Mouse (Mus musculus) limb, embryonic 12.5 days (tissue): ENCODE data around the gene Apol8. TPM values are rescaled to one million over a fixed set of nuclear protein-coding genes. Genes with fewer than 3 reads are reported as not detected.

Experiments
- ATAC-seq: fragments of 200-750 bp; cut with Nextera tagmentation; 2 replicates; pipeline ENCODE4 v1.8.0; 2017; ENCODE audit warnings: low read depth, moderate TSS enrichment; ENCODE audit not compliant: insufficient number of reproducible peaks, insufficient read depth, low FRiP score, low TSS enrichment
- H3K27ac ChIP-seq: fragments of 300-500 bp; sonication (generic); 2 replicates; pipeline ENCODE4 v1.5.1; 2016; ENCODE audit warnings: mild to moderate bottlenecking, moderate library complexity
- H3K27me3 ChIP-seq: fragments of 300-500 bp; sonication (generic); 2 replicates; pipeline ENCODE4 v1.6.1; 2016; ENCODE audit warnings: mild to moderate bottlenecking, moderate library complexity
- H3K36me3 ChIP-seq: fragments of 300-500 bp; sonication (generic); 2 replicates; pipeline ENCODE4 v1.6.1; 2016; ENCODE audit warnings: mild to moderate bottlenecking, moderate library complexity
- H3K4me1 ChIP-seq: fragments of 300-500 bp; sonication (generic); replicated peaks from 2 replicates; pipeline ENCODE4 v1.6.1; 2016
- H3K4me2 ChIP-seq: fragments of 300-500 bp; sonication (generic); 2 replicates; pipeline ENCODE4 v1.6.1; 2016; ENCODE audit warnings: mild to moderate bottlenecking, moderate library complexity
- H3K4me3 ChIP-seq: fragments of 300-500 bp; sonication (generic); replicated peaks from 2 replicates; pipeline ENCODE4 v1.5.1; 2016; ENCODE audit warnings: mild to moderate bottlenecking
- H3K9ac ChIP-seq: fragments of 300-500 bp; sonication (generic); replicated peaks from 2 replicates; pipeline ENCODE4 v1.6.1; 2016; ENCODE audit warnings: mild to moderate bottlenecking, moderate library complexity
- H3K9me3 ChIP-seq: fragments of 300-500 bp; sonication (generic); 2 replicates; pipeline ENCODE4 v1.6.1; 2016; ENCODE audit warnings: mild to moderate bottlenecking, moderate library complexity
- WGBS: fragments of 180-500 bp; shearing (Covaris S2); methylation state at CpG from one replicate; pipeline ENCODE4 v1.1.7; 2016; 5-methylcytosine and 5-hydroxymethylcytosine counted together
- polyA plus RNA-seq: library from polyadenylated mRNA; unstranded; fragments of >200 nt; fragmentation: Nextera tagmentation; extraction: Ambion mirVana; gene quantifications from 2 replicates; pipeline ENCODE4 v1.2.1, GENCODE M21; 2016

Gene Apol8
- polyA plus RNA-seq, 1 experiment from 2014 or later, result 0.23 TPM

DNA sequence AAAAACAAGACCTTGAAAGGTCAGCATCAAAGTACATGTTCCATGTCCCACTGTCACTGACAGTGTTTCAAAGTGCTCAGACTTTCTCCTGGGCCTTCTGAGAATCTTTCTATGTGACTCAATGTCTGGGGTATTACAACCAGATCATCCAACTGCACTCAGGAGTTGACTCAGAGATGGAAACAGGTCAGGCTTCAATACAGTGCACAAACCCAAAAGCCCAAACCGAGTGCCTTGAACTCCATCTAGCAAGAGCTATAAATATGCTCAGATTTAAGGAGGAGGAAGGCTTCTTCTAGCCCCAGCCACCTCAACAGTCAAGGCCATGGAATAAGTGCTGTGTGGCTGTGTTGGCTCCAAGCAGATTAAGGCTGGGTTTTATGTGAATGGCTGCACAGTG, 29.0 kb upstream of the Apol8 start:
- no peak overlapping the region for H3K27ac ChIP-seq
- no peak overlapping the region for H3K4me3 ChIP-seq
- no peak overlapping the region for H3K9ac ChIP-seq
- 81% methylated on average over 1 of the region's 1 CpGs for WGBS
- H3K4me2 ChIP-seq, result no peak overlapping the region
- no peaks in the 10 kb centered on the region for H3K9me3 ChIP-seq
- 0 out of 2 replicates have a peak, but pooled peaks cover 4% of the 10 kb centered on the region for H3K4me1 ChIP-seq
- no peaks in the 10 kb centered on the region for H3K27me3 ChIP-seq
- peaks cover 99% of the 10 kb centered on the region for H3K36me3 ChIP-seq
- no peak for ATAC-seq

DNA sequence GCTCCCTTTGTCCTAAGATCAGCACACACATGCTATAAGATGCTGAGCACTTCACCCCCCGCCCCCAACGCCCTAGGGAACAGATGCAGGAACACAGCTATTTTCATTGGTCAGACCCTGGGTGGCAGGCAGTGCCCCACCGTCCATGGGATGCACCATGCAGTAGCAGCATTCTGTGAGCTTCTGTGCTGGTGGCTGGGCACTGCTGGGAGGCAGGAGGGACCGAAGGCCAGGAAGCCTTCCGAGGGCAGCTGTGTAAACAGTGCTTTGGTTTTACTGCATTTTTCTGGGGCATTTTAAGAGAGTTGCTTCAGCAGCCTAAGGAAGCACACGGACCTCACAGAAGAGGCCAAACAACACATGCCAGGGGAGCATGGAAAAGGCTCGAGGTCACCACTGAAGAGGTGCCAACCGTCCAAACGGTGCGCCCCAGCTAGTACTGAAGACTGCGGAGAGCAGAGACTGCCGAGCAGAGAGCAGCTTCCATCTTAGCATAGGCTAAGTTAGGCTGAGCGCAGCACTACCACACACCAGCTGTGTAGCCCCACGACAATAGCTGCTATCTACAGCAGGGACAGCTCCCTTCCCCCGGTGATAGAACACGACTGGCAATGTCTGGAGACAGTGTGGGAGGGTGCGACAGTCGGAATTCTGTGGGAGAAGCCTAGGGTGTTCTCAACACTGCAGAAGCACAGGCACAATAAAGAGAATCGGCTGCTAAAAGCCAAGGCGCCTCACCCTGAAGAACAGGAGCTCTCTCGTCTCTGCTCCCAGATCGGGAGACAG, 27.4 kb upstream of the Apol8 start:
- ATAC-seq, result 0 out of 2 replicates have a peak, but pooled peaks have one; percentile 3
- Histone ChIP-seq H3K4me1 (0 out of 2 replicates have a peak, but pooled peaks cover 4% of the 10 kb centered on the region), H3K9me3 (no peaks in the 10 kb centered on the region), H3K9ac (no peak overlapping the region), H3K4me2 (no peak overlapping the region), H3K4me3 (no peak overlapping the region), H3K36me3 (peaks cover 99% of the 10 kb centered on the region), H3K27ac (0 out of 2 replicates have a peak overlapping the region, but pooled peaks have one; percentile 13), H3K27me3 (no peaks in the 10 kb centered on the region)
- 76% methylated on average over 22 of the region's 22 CpGs for WGBS

DNA sequence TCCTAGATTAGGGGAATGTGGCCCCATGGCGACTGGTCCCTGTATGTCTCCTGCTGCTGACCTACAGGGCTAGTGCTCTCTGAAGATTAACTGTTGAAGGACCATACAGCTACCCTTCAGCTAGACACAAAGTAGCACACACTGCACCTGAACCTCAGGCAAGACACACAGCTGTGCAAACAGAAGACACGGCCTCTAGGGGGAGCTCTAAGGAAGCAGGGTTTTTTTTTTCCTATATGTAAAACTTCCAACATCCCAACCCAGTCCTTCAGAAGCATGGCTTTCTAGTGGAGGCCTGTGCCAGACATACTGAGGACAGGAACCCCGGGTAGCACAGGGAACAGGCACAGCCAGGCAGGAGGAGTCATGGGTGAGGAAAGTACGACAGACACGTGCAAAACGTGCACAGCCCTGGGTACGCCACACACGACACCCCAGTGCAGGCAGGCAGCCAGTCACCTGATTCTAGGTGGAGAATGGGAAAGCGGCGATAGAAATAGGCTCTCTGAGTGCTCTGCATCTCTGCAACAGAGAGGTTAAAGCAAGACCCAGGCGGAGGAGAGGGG, 25.7 kb upstream of the Apol8 start:
- no peak overlapping the region for H3K9ac ChIP-seq
- no peaks in the 10 kb centered on the region for H3K9me3 ChIP-seq
- WGBS, result 81% methylated on average over 11 of the region's 11 CpGs
- 0 out of 2 replicates have a peak, but pooled peaks cover 4% of the 10 kb centered on the region for H3K4me1 ChIP-seq
- ATAC-seq, result no peak
- no peaks in the 10 kb centered on the region for H3K27me3 ChIP-seq
- no peak overlapping the region for H3K27ac ChIP-seq
- no peak overlapping the region for H3K4me3 ChIP-seq
- H3K4me2 ChIP-seq, result no peak overlapping the region
- H3K36me3 ChIP-seq, result peaks cover 99% of the 10 kb centered on the region

DNA sequence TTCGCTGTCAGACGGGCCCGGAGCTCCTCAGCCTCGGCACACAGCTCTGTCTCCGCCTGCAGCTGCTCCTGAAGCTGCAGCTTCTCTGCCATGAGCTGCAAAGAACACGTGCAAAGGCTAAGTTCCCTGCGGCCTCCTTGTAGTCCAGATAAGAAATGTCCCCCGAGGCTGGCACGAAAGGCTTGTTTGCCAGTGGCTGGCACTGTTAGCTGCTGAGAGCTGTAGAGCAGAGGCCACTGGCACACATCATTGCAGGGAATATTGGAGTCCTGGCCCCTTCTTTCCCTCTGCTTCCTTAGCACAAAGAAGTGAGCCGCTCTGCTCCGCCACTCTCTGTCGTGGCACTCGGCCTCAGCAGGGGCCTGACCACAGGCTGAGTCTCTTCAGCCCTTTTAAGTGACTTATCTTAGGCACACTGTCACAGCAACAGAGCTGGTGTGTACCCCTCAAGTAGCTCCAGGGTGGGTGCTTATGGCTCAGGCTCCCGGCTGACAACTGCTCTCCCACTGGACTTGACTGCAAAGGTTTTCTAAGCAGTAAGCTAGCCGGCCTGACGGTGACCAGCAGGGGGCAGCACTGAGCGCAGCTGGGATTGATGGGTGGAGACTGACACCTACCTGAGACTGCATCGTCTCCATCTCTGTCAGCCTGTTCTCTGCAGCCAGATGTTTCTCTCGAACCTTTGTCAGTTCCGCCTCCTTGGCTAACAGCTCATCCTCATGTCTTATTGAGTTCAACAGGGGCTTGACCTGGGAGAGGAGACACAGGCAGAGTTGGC, 18.6 kb upstream of the Apol8 start:
- H3K9ac ChIP-seq, result no peak overlapping the region
- WGBS, result 65% methylated on average over 20 of the region's 20 CpGs
- H3K4me3 ChIP-seq, result no peak overlapping the region
- H3K27ac ChIP-seq, result no peak overlapping the region
- H3K4me1 ChIP-seq, result no peaks in the 10 kb centered on the region
- no peak for ATAC-seq
- no peaks in the 10 kb centered on the region for H3K27me3 ChIP-seq
- H3K9me3 ChIP-seq, result no peaks in the 10 kb centered on the region
- H3K36me3 ChIP-seq, result peaks cover 98% of the 10 kb centered on the region
- H3K4me2 ChIP-seq, result no peak overlapping the region

DNA sequence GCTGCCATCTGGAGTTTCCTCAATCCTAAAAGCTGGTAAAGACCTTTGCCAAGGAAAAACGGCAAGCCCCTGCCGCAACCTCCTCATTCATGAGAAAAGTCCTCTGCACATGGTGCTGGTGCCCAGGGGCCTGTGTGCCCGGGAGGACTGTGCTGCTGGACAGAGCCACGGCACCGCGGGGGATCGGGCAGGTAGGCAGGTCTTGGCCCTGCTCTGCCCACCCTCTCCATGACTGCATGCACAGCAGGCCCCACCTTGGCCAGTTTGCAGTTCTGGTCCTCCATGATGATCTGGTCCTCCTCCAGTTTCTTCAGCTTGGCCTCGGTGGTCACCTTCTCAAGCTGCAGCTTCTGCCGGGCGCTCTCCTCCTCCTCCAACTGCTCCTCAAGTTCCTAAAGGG, 17.5 kb upstream of the Apol8 start:
- no peak overlapping the region for H3K4me3 ChIP-seq
- H3K9ac ChIP-seq, result no peak overlapping the region
- no peaks in the 10 kb centered on the region for H3K27me3 ChIP-seq
- H3K4me1 ChIP-seq, result no peaks in the 10 kb centered on the region
- no peak for ATAC-seq
- WGBS, result 96% methylated on average over 10 of the region's 10 CpGs
- no peaks in the 10 kb centered on the region for H3K9me3 ChIP-seq
- H3K4me2 ChIP-seq, result no peak overlapping the region
- no peak overlapping the region for H3K27ac ChIP-seq
- H3K36me3 ChIP-seq, result peaks cover 98% of the 10 kb centered on the region

DNA sequence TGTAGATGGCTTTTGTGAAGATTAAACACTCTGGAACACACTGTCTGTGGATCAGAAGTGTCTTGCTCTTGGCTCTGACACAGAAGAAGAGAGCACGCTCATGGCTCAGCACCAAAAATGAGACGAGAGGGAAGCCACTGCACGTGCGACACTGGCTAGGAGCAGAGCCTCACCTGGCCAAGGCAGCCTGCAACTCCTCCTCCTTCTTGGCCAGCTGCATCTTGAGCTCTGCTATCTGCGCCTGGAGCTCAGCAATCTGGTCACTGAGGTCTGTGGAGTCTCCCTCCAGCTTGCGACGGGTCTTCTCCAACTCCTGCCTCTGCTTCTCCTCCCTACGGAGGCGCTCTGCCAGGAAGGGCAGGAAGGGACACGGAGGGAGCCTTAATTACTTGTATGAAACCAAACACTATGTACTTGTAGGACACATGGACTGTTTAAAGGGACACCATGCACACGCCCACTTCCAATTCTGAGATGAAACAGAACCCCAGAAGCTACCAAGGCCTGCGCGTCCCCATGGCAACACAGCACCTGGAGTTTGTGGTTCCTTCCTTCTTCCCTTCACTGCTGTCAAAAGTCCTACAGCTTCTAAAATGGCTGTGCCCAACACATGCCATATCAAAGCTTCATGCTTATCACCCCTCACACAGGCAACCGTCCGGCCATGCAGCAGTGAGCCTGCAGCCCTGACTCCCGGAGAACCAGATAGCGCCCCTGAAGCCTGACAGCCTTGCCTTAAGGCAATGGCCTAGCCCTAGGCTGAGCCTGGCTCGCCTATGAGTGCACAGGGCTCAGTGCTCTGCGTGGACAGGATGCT, 16.5 kb upstream of the Apol8 start:
- Histone ChIP-seq H3K27ac (no peak overlapping the region), H3K36me3 (peaks cover 98% of the 10 kb centered on the region), H3K9me3 (no peaks in the 10 kb centered on the region), H3K27me3 (no peaks in the 10 kb centered on the region), H3K4me2 (no peak overlapping the region), H3K4me1 (no peaks in the 10 kb centered on the region), H3K9ac (no peak overlapping the region), H3K4me3 (no peak overlapping the region)
- ATAC-seq, result no peak
- WGBS, result 94% methylated on average over 19 of the region's 19 CpGs

DNA sequence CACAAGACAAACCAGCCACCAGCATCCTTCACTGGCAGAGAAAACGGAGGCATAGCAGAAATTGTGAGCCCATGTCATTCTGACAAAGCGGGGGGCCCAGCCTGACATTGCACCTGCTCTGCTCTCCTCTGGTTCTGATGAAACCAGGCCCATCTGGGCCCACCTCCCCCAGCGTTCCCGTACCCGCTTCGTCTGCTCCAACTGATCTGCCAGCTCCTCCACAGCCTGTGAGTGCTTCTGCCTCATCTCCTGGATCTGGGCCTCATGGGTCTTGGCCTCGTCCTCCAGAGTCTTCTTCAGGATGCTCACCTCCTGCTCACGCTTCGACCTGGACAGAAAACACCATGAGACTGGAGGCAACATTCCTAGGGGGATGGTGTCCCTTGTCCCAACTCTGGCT, 14.1 kb upstream of the Apol8 start:
- Histone ChIP-seq H3K4me3 (no peak overlapping the region), H3K36me3 (peaks cover 98% of the 10 kb centered on the region), H3K9ac (no peak overlapping the region), H3K27me3 (no peaks in the 10 kb centered on the region), H3K4me1 (no peaks in the 10 kb centered on the region), H3K9me3 (no peaks in the 10 kb centered on the region), H3K4me2 (no peak overlapping the region), H3K27ac (no peak overlapping the region)
- 93% methylated on average over 9 of the region's 9 CpGs for WGBS
- ATAC-seq, result no peak

DNA sequence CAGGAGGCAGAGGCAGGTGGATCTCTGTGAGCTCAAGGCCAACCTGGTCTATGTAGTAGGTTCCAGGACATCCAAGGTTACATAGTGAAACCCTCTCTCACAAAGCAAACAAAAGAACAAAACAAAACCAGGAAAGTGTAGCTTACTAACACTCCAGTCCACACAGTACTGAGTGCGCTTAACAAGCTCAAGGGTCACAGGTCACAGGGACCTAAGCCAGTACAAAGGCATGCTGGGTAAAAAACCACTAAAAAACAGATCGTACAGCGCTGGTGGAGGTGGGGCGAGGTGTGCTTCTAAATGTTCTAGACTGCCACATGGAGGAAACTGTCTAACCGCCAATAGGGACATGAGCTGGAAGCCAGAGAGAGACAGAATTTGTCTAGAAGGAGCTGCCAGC, 13.5 kb upstream of the Apol8 start:
- H3K4me3 ChIP-seq, result no peak overlapping the region
- no peaks in the 10 kb centered on the region for H3K9me3 ChIP-seq
- 95% methylated on average over 5 of the region's 5 CpGs for WGBS
- 0 out of 2 replicates have a peak, but pooled peaks cover 3% of the 10 kb centered on the region for H3K4me1 ChIP-seq
- no peak overlapping the region for H3K9ac ChIP-seq
- peaks cover 98% of the 10 kb centered on the region for H3K36me3 ChIP-seq
- no peak for ATAC-seq
- no peak overlapping the region for H3K27ac ChIP-seq
- H3K27me3 ChIP-seq, result no peaks in the 10 kb centered on the region
- H3K4me2 ChIP-seq, result no peak overlapping the region

DNA sequence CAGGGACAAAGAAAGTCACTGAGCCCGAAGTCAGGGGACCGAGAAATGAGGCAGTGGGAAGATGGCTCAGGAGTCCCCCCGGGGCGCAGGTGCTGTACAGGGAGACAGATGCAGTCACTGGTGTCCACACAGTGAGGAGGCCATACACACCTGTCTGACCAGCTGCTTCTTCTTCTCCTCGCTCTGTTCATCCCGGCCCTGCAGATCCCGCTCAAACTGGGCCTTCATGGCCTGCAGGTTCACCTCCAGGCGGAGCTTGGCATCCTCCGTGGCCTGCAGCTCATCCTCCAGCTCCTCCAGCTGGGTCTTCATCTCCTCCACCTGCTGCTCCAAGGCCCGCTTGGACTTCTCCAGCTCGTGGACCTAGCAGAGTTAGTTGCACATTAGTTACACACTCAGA, 10.2 kb upstream of the Apol8 start:
- no peaks in the 10 kb centered on the region for H3K9me3 ChIP-seq
- H3K4me3 ChIP-seq, result no peak overlapping the region
- no peaks in the 10 kb centered on the region for H3K27me3 ChIP-seq
- no peak overlapping the region for H3K27ac ChIP-seq
- H3K36me3 ChIP-seq, result peaks cover 100% of the 10 kb centered on the region
- no peak overlapping the region for H3K9ac ChIP-seq
- 93% methylated on average over 11 of the region's 11 CpGs for WGBS
- no peak for ATAC-seq
- H3K4me2 ChIP-seq, result no peak overlapping the region
- 0 out of 2 replicates have a peak, but pooled peaks cover 10% of the 10 kb centered on the region for H3K4me1 ChIP-seq

DNA sequence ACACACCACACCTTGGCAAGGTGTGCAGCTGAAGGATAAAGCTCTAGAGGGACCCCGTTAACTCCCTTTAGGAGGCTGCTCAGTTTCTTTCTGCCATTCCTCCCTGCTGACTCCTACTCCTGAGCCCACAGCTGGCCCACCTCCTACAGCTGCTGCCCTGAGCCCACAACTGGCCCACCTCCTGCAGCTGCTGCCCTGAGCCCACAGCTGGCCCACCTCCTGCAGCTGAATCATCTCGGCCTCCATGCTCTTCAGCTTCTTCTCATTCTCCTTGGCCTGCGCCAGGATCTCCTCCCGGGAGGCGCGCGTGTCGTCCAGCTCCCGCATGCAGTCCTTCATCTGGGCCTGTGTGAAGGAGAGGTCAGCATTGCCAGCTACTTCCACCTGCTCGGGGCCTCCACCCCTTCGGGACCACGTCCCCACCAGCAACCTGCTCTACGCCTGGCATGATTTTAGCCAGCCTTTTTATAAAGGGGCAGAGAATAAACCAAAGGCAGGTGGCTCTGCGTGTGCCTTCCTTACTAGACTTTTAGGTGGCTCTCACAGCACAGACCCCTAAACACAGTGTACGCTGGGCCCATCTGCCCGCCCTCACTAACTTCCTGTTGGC, 8.8 kb upstream of the Apol8 start:
- peak overlapping the region; percentile 23; the same call in 1 of the 2 replicates for H3K27ac ChIP-seq
- ATAC-seq, result no peak
- 0 out of 2 replicates have a peak, but pooled peaks cover 10% of the 10 kb centered on the region for H3K4me1 ChIP-seq
- no peak overlapping the region for H3K4me2 ChIP-seq
- peaks cover 99% of the 10 kb centered on the region for H3K36me3 ChIP-seq
- H3K9me3 ChIP-seq, result no peaks in the 10 kb centered on the region
- H3K4me3 ChIP-seq, result no peak overlapping the region
- H3K9ac ChIP-seq, result 0 out of 2 replicates have a peak overlapping the region, but pooled peaks have one; percentile 23
- 90% methylated on average over 16 of the region's 16 CpGs for WGBS
- no peaks in the 10 kb centered on the region for H3K27me3 ChIP-seq
